Mouse (Mus musculus) heart, embryonic 11.5 days (tissue): Measurements from ENCODE around the gene Ocm. TPM values are rescaled to one million over a fixed set of nuclear protein-coding genes. Genes with fewer than 3 reads are reported as not detected.

ENCODE experiments used
- ATAC-seq: fragments of 200-750 bp; cut with Nextera tagmentation; replicated peaks from 2 replicates; pipeline ENCODE4 v1.8.0; 2017; ENCODE audit warnings: moderate library complexity; ENCODE audit not compliant: insufficient number of reproducible peaks, low FRiP score, low TSS enrichment
- H3K27ac ChIP-seq: fragments of 300-500 bp; sonication (generic); 2 replicates; pipeline ENCODE4 v1.5.1; 2014; ENCODE audit warnings: mild to moderate bottlenecking, low read depth, low read length
- H3K27me3 ChIP-seq: fragments of 300-500 bp; sonication (generic); 2 replicates; pipeline ENCODE4 v1.6.1; 2014; ENCODE audit warnings: mild to moderate bottlenecking, low read length, mixed read lengths; ENCODE audit not compliant: control insufficient read depth, insufficient read depth
- H3K36me3 ChIP-seq: fragments of 300-500 bp; sonication (generic); 2 replicates; pipeline ENCODE4 v1.6.1; 2014; ENCODE audit warnings: mild to moderate bottlenecking, low read length, moderate library complexity, mixed read lengths; ENCODE audit not compliant: control insufficient read depth, insufficient read depth
- H3K4me1 ChIP-seq: fragments of 300-500 bp; sonication (generic); 2 replicates; pipeline ENCODE4 v1.6.1; 2014; ENCODE audit warnings: low read length; ENCODE audit not compliant: control insufficient read depth, insufficient read depth
- H3K4me2 ChIP-seq: fragments of 300-500 bp; sonication (generic); 2 replicates; pipeline ENCODE4 v1.6.1; 2014; ENCODE audit warnings: mild to moderate bottlenecking, moderate library complexity
- H3K4me3 ChIP-seq: fragments of 300-500 bp; sonication (generic); 2 replicates; pipeline ENCODE4 v1.5.1; 2014; ENCODE audit warnings: low read depth, low read length
- H3K9ac ChIP-seq: fragments of 300-500 bp; sonication (generic); 2 replicates; pipeline ENCODE4 v1.6.1; 2014; ENCODE audit warnings: mild to moderate bottlenecking, low read depth, low read length, moderate library complexity
- H3K9me3 ChIP-seq: fragments of 300-500 bp; sonication (generic); replicated peaks from 2 replicates; pipeline ENCODE4 v1.6.1; 2016; ENCODE audit warnings: low read length; ENCODE audit not compliant: control insufficient read depth
- WGBS: fragments of 180-500 bp; shearing (Covaris S2); extraction: QIAGEN DNeasy Blood & Tissue Kit; methylation state at CpG from one replicate; pipeline ENCODE4 v1.1.7; 2014; ENCODE audit not compliant: insufficient replicate concordance; 5-methylcytosine and 5-hydroxymethylcytosine counted together
- polyA plus RNA-seq: library from polyadenylated mRNA; unstranded; fragments of >200 nt; fragmentation: Nextera tagmentation; extraction: Ambion mirVana; gene quantifications from 2 replicates; pipeline ENCODE4 v1.2.1, GENCODE M21; 2014

Ocm gene
- polyA plus RNA-seq, 1 experiment from 2014 or later, result not detected

- 67% methylated on average over 2 of the region's 2 CpGs for WGBS
- no peak overlapping the region for H3K4me3 ChIP-seq
- no peaks in the 10 kb centered on the region for H3K27me3 ChIP-seq
- H3K9me3 ChIP-seq, result no peaks in the 10 kb centered on the region
- H3K27ac ChIP-seq, result no peak overlapping the region
- ATAC-seq, result no peak
- no peaks in the 10 kb centered on the region for H3K36me3 ChIP-seq
- H3K4me1 ChIP-seq, result 0 out of 2 replicates have a peak, but pooled peaks cover 4% of the 10 kb centered on the region
- no peak overlapping the region for H3K4me2 ChIP-seq
- H3K9ac ChIP-seq, result no peak overlapping the region
Observed at GRCm38 (mm10) chr5:143975631-143975933, 50.9 kb downstream of the Ocm start.

- WGBS, result 47% methylated on average over 4 of the region's 4 CpGs
- Histone ChIP-seq H3K9ac (no peak overlapping the region), H3K4me2 (no peak overlapping the region), H3K27ac (no peak overlapping the region), H3K36me3 (no peaks in the 10 kb centered on the region), H3K27me3 (no peaks in the 10 kb centered on the region), H3K4me3 (no peak overlapping the region), H3K9me3 (no peaks in the 10 kb centered on the region), H3K4me1 (0 out of 2 replicates have a peak, but pooled peaks cover 4% of the 10 kb centered on the region)
- ATAC-seq, result peak; percentile 69; the same call in 1 of the 2 replicates
Observed at GRCm38 (mm10) chr5:143974931-143975630, 51.4 kb downstream of the Ocm start.

GRCm38 (mm10) chr5:143972628-143973027, 53.8 kb downstream of the Ocm start:
- 14% methylated on average over 3 of the region's 3 CpGs for WGBS
- no peak for ATAC-seq

More at GRCm38 (mm10) chr5:143972628-143973027, 53.8 kb downstream of the Ocm start:
- Histone ChIP-seq H3K36me3 (no peaks in the 10 kb centered on the region), H3K4me2 (no peak overlapping the region), H3K9ac (no peak overlapping the region), H3K4me1 (0 out of 2 replicates have a peak, but pooled peaks cover 4% of the 10 kb centered on the region), H3K27me3 (no peaks in the 10 kb centered on the region), H3K4me3 (no peak overlapping the region), H3K27ac (no peak overlapping the region), H3K9me3 (no peaks in the 10 kb centered on the region)

Other genes starting within 250 kb of the Ocm start
- gene Eif2ak1, start 208.9 kb downstream of the Ocm start, polyA plus RNA-seq, result 40.9 and 41.6 TPM in 2 replicates
- gene Ankrd61, start 129.0 kb downstream of the Ocm start, polyA plus RNA-seq, result 0.21 and 0.47 TPM in 2 replicates
- gene Aimp2, start 116.8 kb downstream of the Ocm start, polyA plus RNA-seq, result 89.5 and 95.5 TPM in 2 replicates
- gene Pms2, start 116.7 kb downstream of the Ocm start, polyA plus RNA-seq, result 27.4 and 27.8 TPM in 2 replicates
- 0.62 and 0.82 TPM in 2 replicates for gene Gm42421, start 98.5 kb downstream of the Ocm start, polyA plus RNA-seq
- gene Rsph10b, start 93.6 kb downstream of the Ocm start, polyA plus RNA-seq, result 0.43 and 1.5 TPM in 2 replicates
- 67.2 and 72.1 TPM in 2 replicates for gene Ccz1, start 11.8 kb downstream of the Ocm start, polyA plus RNA-seq
- 5.1 and 5.2 TPM in 2 replicates for gene Lmtk2, start 73.8 kb upstream of the Ocm start, polyA plus RNA-seq
- 0.63 and 0.79 TPM in 2 replicates for gene Bhlha15, start 163.6 kb upstream of the Ocm start, polyA plus RNA-seq
- gene Tecpr1, start 196.9 kb upstream of the Ocm start, polyA plus RNA-seq, result 12.1 and 13.2 TPM in 2 replicates
- gene Bri3, start 217.8 kb upstream of the Ocm start, polyA plus RNA-seq, result 108 and 110 TPM in 2 replicates